Mouse (Mus musculus) heart, embryonic 13.5 days (tissue): Measurements from ENCODE around the gene Gm7970. TPM values are rescaled to one million over a fixed set of nuclear protein-coding genes. Genes with fewer than 3 reads are reported as not detected.
"Not testable (repeated sequence)": the region's sequence is repeated elsewhere in the genome, so short reads cannot be mapped to it uniquely, and the experiment has no call there.

ENCODE experiments used
- ATAC-seq: fragments of 200-750 bp; cut with Nextera tagmentation; 2 replicates; pipeline ENCODE4 v1.8.0; 2017; ENCODE audit warnings: moderate TSS enrichment; ENCODE audit not compliant: insufficient number of reproducible peaks, low FRiP score, low TSS enrichment; ENCODE audit errors: extremely low read depth
- H3K27ac ChIP-seq: fragments of 300-500 bp; sonication (generic); replicated peaks from 2 replicates; pipeline ENCODE4 v1.5.1; 2015; ENCODE audit warnings: moderate library complexity, mild to moderate bottlenecking, inconsistent platforms
- H3K27me3 ChIP-seq: fragments of 300-500 bp; sonication (generic); replicated peaks from 2 replicates; pipeline ENCODE4 v1.6.1; 2015; ENCODE audit warnings: mild to moderate bottlenecking, inconsistent platforms
- H3K36me3 ChIP-seq: fragments of 300-500 bp; sonication (generic); 2 replicates; pipeline ENCODE4 v1.6.1; 2015; ENCODE audit warnings: mild to moderate bottlenecking, inconsistent platforms
- H3K4me1 ChIP-seq: fragments of 300-500 bp; sonication (generic); 2 replicates; pipeline ENCODE4 v1.6.1; 2015; ENCODE audit warnings: inconsistent platforms
- H3K4me2 ChIP-seq: fragments of 300-500 bp; sonication (generic); 2 replicates; pipeline ENCODE4 v1.6.1; 2015; ENCODE audit warnings: inconsistent platforms, mild to moderate bottlenecking, moderate library complexity
- H3K4me3 ChIP-seq: fragments of 300-500 bp; sonication (generic); 2 replicates; pipeline ENCODE4 v1.5.1; 2015; ENCODE audit warnings: moderate library complexity, mild to moderate bottlenecking, inconsistent platforms
- H3K9ac ChIP-seq: fragments of 300-500 bp; sonication (generic); 2 replicates; pipeline ENCODE4 v1.6.1; 2015; ENCODE audit warnings: inconsistent platforms, mild to moderate bottlenecking, moderate library complexity
- H3K9me3 ChIP-seq: fragments of 300-500 bp; sonication (generic); 2 replicates; pipeline ENCODE4 v1.6.1; 2016; ENCODE audit warnings: inconsistent platforms
- WGBS: fragments of 180-500 bp; shearing (Covaris S2); methylation state at CpG from one replicate; pipeline ENCODE4 v1.1.7; 2015; ENCODE audit warnings: mixed read lengths; 5-methylcytosine and 5-hydroxymethylcytosine counted together
- polyA plus RNA-seq: library from polyadenylated mRNA; unstranded; fragments of >200 nt; fragmentation: Nextera tagmentation; extraction: Ambion mirVana; gene quantifications from 2 replicates; pipeline ENCODE4 v1.2.1, GENCODE M21; 2015

Gm7970 gene
- not detected in 2 replicates for polyA plus RNA-seq

DNA sequence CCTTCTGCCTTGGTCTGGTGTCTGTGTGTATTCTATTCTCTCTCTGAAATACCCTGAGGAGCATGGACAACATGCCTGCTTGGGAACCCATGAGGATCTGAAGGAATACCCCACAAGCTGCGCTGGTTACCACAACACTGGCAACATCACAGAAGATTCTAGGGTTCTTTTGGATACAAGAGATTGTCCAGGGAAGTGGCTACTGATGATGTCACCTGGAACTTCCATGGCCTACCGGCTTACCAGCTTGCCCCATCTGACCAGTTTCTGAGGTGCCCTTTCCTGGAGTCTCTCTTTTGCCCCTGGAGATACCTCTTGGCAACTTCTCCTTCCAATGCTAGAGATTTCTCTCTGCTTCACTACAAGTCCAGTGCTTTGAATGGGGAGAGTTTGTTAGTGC is at the start of gene Gm7970:
Gm7970 (minus strand) TSS at position 101 of the 400 bp plus-strand sequence.
- H3K4me3 ChIP-seq, ATAC-seq, H3K36me3 ChIP-seq, H3K27me3 ChIP-seq, H3K9me3 ChIP-seq, H3K4me2 ChIP-seq, H3K4me1 ChIP-seq, H3K9ac ChIP-seq, H3K27ac ChIP-seq: not testable (repeated sequence)
- WGBS, result no CpG with 5 or more reads among the region's 2 CpGs

DNA sequence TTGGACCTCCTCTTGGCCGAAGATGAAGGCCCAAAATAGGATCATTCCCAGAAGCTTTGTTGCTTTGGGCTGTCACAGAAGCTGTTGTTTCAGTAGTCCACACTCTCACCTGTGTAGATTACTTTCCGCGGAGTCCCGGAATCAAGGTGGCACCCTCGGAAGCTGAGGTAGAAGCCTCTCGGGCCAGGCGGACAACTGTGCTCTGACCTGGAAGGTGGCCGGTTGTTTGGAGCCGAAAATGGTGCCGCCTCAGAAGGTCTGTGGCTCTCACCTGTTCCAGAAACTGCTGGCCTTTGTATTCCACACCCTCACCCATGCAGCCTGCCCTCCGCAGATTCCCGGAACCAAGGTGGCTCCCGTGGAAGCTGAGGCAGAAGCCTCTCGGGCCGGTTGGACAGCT is 45.6 kb upstream of the Gm7970 start:
- not testable (repeated sequence) for H3K4me1 ChIP-seq, H3K27me3 ChIP-seq, H3K36me3 ChIP-seq, H3K9me3 ChIP-seq, ATAC-seq, H3K9ac ChIP-seq, H3K27ac ChIP-seq, H3K4me2 ChIP-seq, H3K4me3 ChIP-seq
- WGBS, result 85% methylated on average over 15 of the region's 15 CpGs

GRCm38 (mm10) chr14:41586346-41586745 is 31.0 kb upstream of the Gm7970 start:
- not testable (repeated sequence) for ATAC-seq, H3K4me3 ChIP-seq, H3K4me2 ChIP-seq, H3K9me3 ChIP-seq, H3K9ac ChIP-seq, H3K4me1 ChIP-seq, H3K36me3 ChIP-seq, H3K27me3 ChIP-seq, H3K27ac ChIP-seq
- WGBS, result 67% methylated on average over 1 of the region's 1 CpGs

- H3K9ac ChIP-seq, H3K4me3 ChIP-seq, H3K4me2 ChIP-seq, H3K9me3 ChIP-seq, H3K36me3 ChIP-seq, H3K27me3 ChIP-seq, H3K27ac ChIP-seq, H3K4me1 ChIP-seq, ATAC-seq: not testable (repeated sequence)
- no CpG with 5 or more reads among the region's 1 CpGs for WGBS
Measured at GRCm38 (mm10) chr14:41572911-41573310, 17.5 kb upstream of the Gm7970 start, which contains the start of gene 1700049E17Rik2. TSS of gene 1700049E17Rik2 (plus strand) at chr14:41573211.

DNA sequence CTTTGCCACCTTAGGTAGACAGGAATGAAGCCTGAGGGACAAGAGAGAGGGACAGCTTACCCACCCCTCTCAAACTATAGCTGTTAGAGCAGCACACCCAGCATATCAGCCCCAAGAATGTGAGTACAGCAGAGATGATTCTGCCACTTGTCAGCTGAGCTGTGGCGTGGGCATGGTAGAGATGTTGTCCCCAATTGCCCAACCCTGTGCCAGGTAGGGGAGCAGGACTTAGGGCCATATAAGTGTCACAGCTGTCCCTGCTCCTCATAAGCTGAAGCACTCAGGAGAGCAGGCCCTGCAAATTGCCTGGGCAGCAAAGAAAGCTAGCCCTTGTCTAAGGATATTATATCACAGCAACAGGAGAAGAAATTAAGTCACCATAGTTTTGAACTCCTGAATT is 30.7 kb downstream of the Gm7970 start:
- ATAC-seq, result not testable (repeated sequence)

DNA sequence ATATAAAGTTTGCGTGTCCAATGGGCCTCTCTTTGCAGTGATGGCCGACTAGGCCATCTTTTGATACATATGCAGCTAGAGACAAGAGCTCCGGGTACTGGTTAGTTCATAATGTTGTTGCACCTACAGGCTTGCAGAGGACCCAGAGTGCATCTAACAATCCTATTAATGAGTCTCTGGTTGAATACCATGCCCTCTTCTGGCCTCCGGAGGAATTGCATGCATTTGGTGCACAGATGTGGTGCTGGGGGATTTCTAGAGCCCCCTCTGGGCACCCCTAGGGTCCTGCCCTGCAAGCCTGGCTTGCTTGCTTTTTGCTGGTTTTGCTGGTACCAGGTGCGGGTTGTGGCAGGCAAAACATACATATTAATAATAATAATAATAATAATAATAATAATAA is 34.7 kb downstream of the Gm7970 start:
- WGBS, result 66% methylated on average over 5 of the region's 5 CpGs
- not testable (repeated sequence) for H3K36me3 ChIP-seq, H3K4me3 ChIP-seq, H3K4me2 ChIP-seq, H3K9me3 ChIP-seq, H3K27ac ChIP-seq, H3K4me1 ChIP-seq, ATAC-seq, H3K27me3 ChIP-seq, H3K9ac ChIP-seq

More for the DNA sequence above, 30.7 kb downstream of the Gm7970 start:
- H3K4me3 ChIP-seq, H3K9ac ChIP-seq, H3K4me2 ChIP-seq, H3K27ac ChIP-seq, H3K36me3 ChIP-seq, H3K9me3 ChIP-seq, H3K27me3 ChIP-seq, H3K4me1 ChIP-seq: not testable (repeated sequence)
- 60% methylated on average over 1 of the region's 1 CpGs for WGBS

Other genes starting within 250 kb of the Gm7970 start
- gene Gm5798, start 207.0 kb downstream of the Gm7970 start, polyA plus RNA-seq, result not detected in 2 replicates
- not detected in 2 replicates for gene Gm7945, start 169.2 kb downstream of the Gm7970 start, polyA plus RNA-seq
- gene Gm6482, start 147.3 kb downstream of the Gm7970 start, polyA plus RNA-seq, result not detected in 2 replicates
- gene Gm7954, start 102.1 kb downstream of the Gm7970 start, polyA plus RNA-seq, result not detected in 2 replicates
- not detected in 2 replicates for gene Gm3486, start 66.1 kb downstream of the Gm7970 start, polyA plus RNA-seq
- not detected in 2 replicates for gene 1700049E17Rik2, start 17.6 kb upstream of the Gm7970 start, polyA plus RNA-seq
- not detected in 2 replicates for gene Gm3072, start 69.0 kb upstream of the Gm7970 start, polyA plus RNA-seq
- not detected in 2 replicates for gene Gm3676, start 90.9 kb upstream of the Gm7970 start, polyA plus RNA-seq
- gene Gm8068, start 146.3 kb upstream of the Gm7970 start, polyA plus RNA-seq, result not detected in 2 replicates
- not detected in 2 replicates for gene Gm7929, start 195.0 kb upstream of the Gm7970 start, polyA plus RNA-seq
- gene Gm47189, start 216.9 kb upstream of the Gm7970 start, polyA plus RNA-seq, result not detected in 2 replicates